Mouse (Mus musculus): ENCODE measurements around the gene Scarb2.

DNA sequence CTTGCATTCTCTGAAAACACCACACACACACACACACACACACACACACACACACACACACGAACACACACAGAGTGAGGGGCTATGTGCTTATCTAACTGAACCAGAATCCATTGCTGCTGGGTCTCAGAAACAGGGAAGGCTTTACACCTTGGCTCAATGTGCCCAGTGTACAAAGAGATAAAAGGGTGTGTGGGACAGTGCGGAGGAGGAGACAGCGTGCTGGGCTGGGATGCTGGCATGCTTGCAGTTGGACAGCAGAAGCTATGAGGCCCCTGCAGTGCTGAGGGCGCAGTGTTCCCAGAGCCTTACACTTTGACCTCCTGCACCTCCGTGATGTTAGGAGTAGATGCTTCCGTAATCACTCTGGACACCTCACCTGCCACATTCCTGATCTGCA is 110.2 kb downstream of the Scarb2 start:
- no peak for TF ChIP-seq CTCF (IDR thresholded peaks at IDR 0.05; ENCODE audit: low read depth, low read length)
- TF ChIP-seq POLR2A (IDR thresholded peaks at IDR 0.05; ENCODE audit: insufficient read depth, low read length), result no peak
- no peak for TF ChIP-seq EP300 (IDR thresholded peaks at IDR 0.05; ENCODE audit: insufficient read depth, low read depth, low read length)

Measured in ES-Bruce4 (cell line).